Mouse (Mus musculus) kidney, adult 2 months (tissue): ENCODE measurements at regions not wholly inside any gene's neighbourhood (a gene's known extent, or its start where the extent isn't known, plus 50 kb on each side); places are given as distances from the start of the nearest gene placed in this dataset.

Source experiments
- CTCF ChIP-seq: fragments of 200-500 bp; conservative IDR thresholded peaks from 2 replicates; pipeline ENCODE4 v1.5.1; 2011; ENCODE audit warnings: low read depth, mild to moderate bottlenecking, control low read depth, low read length, moderate library complexity, mixed read lengths; ENCODE audit not compliant: insufficient read depth, insufficient read length
- POLR2A ChIP-seq: fragments of 200-500 bp; IDR thresholded peaks from one replicate; pipeline ENCODE4 v1.6.1; 2011; ENCODE audit warnings: low read depth, low read length, control low read depth

DNA sequence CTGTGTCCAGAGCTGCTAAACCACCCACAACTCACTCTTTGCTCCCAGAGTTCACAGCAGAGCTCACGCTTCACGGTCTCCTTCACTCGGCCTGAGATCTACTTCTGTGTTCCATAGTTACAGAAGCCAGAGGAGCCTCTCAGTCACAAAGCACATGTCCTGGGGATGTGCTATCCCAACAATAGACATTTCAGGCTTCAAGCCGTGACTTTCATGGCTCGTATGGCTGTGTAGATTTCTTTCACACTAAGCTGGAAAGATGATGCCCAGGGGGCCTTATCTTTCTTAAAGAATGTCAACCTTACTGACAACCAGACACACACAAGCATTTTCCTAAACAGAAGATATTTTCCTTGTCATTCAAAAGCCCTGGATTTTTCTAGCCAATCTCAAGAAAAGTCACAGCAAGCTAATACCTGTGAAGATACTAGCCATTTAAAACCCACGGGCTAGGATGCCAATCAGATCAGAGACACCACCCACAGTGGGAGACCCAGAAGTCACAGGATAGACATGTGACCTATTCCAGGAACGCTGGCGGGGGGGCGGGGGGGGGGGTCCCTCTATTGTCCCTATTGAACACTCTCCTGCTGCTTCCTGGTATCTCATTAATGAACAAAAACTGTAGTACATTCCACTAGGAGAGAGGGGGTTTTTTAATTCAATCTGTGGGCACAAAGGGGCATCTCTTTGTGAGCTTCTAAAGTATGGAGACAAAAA, 98.8 kb upstream of the Mapk10 start:
- no peak for TF ChIP-seq CTCF
- TF ChIP-seq POLR2A: no peak
